In genomic region chr12:50296067-50296466, GRCm38 (mm10) we compare ENCODE assay signal across 16 mouse cellular contexts.
DNase-seq lines count a peak whose midpoint lies in the region; ATAC-seq and TF ChIP-seq lines count a peak whose summit lies in the region.
"Had no signal": no experiment of that assay in that cellular context is flagged by ENCODE, and none has a peak within 500 bp of the region (broad histone marks: within the 10 kb centered on the region; RNA-seq: fewer than 3 reads in every experiment).

No protein-coding gene starts in this region.

- no peak overlapping the region for H3K4me2 ChIP-seq in forebrain, embryonic 13.5 days
- no peak overlapping the region for H3K4me2 ChIP-seq in midbrain, postnatal 0 days (ENCODE audit: low read depth, low read length, poor library complexity, severe bottlenecking)
- H3K4me2 ChIP-seq: embryonic facial prominence, embryonic 13.5 days; heart, embryonic 15.5 days; liver, embryonic 15.5 days; neural tube, embryonic 13.5 days had no signal

- H3K27ac ChIP-seq in layer of hippocampus, adult 2 months: peak overlapping the region; percentile 67
- H3K27ac ChIP-seq in forebrain, embryonic 13.5 days: peak overlapping the region; percentile 72; the same call in 1 of the 2 replicates
- no peak overlapping the region for H3K27ac ChIP-seq in midbrain, postnatal 0 days (ENCODE audit: low read depth, low read length)
- H3K27ac ChIP-seq: embryonic facial prominence, embryonic 13.5 days; heart, embryonic 15.5 days; liver, embryonic 15.5 days; neural tube, embryonic 13.5 days had no signal

- H3K9me3 ChIP-seq in forebrain, embryonic 13.5 days (replicated peaks): no peaks in the 10 kb centered on the region
- H3K9me3 ChIP-seq in midbrain, postnatal 0 days (ENCODE audit: low read length): no peaks in the 10 kb centered on the region
- H3K9me3 ChIP-seq: embryonic facial prominence, embryonic 13.5 days; heart, embryonic 15.5 days; liver, embryonic 15.5 days; neural tube, embryonic 13.5 days had no signal

- no peak for DNase-seq in layer of hippocampus, adult 2 months (ENCODE audit: low spot score in 2 of 2)
- no peak for DNase-seq in layer of hippocampus, adult 18-20 months (ENCODE audit: low spot score in 2 of 2)
- peak; percentile 10 for DNase-seq in brain, adult 2 months (ENCODE audit: low read depth, low spot score)
- DNase-seq in midbrain, postnatal 0 days (ENCODE audit: low spot score): peak; percentile 15
- DNase-seq in thymus, postnatal 25 days: no peak
- DNase-seq in gastrocnemius, postnatal 4 days (ENCODE audit: low spot score in 2 of 2): no peak
- DNase-seq: adrenal gland, adult 2 months; cerebellum, adult 9-10 months; gastrocnemius, postnatal 14 days had no signal

- ATAC-seq in forebrain, embryonic 13.5 days: peak; percentile 57; the same call in 1 of the 2 replicates
- ATAC-seq in midbrain, postnatal 0 days (ENCODE audit: low FRiP score): no peak
- ATAC-seq: intestine, embryonic 16.5 days; lung, postnatal 0 days had no signal

- no peaks in the 10 kb centered on the region for H3K27me3 ChIP-seq in forebrain, embryonic 13.5 days
- H3K27me3 ChIP-seq in midbrain, postnatal 0 days (ENCODE audit: insufficient read depth, low read length): no peaks in the 10 kb centered on the region
- H3K27me3 ChIP-seq: embryonic facial prominence, embryonic 13.5 days; heart, embryonic 15.5 days; liver, embryonic 15.5 days; neural tube, embryonic 13.5 days had no signal

- no peak overlapping the region for H3K9ac ChIP-seq in forebrain, embryonic 13.5 days
- no peak overlapping the region for H3K9ac ChIP-seq in midbrain, postnatal 0 days (replicated peaks; ENCODE audit: low read length, poor library complexity, severe bottlenecking)
- H3K9ac ChIP-seq: embryonic facial prominence, embryonic 13.5 days; heart, embryonic 15.5 days; liver, embryonic 15.5 days; neural tube, embryonic 13.5 days had no signal

- peaks cover 37% of the 10 kb centered on the region for H3K4me1 ChIP-seq in forebrain, embryonic 13.5 days
- H3K4me1 ChIP-seq in midbrain, postnatal 0 days (ENCODE audit: insufficient read depth, low read length): no peaks in the 10 kb centered on the region
- H3K4me1 ChIP-seq: embryonic facial prominence, embryonic 13.5 days; heart, embryonic 15.5 days; liver, embryonic 15.5 days had no signal

- 33% methylated on average over 2 of the region's 2 CpGs for WGBS in forebrain, embryonic 13.5 days
- WGBS in midbrain, postnatal 0 days: 57% methylated on average over 2 of the region's 2 CpGs

- H3K36me3 ChIP-seq in forebrain, embryonic 13.5 days (ENCODE audit: poor library complexity, severe bottlenecking): no peaks in the 10 kb centered on the region
- no peaks in the 10 kb centered on the region for H3K36me3 ChIP-seq in midbrain, postnatal 0 days (ENCODE audit: insufficient read depth, low read length)
- H3K36me3 ChIP-seq: embryonic facial prominence, embryonic 13.5 days; heart, embryonic 15.5 days; liver, embryonic 15.5 days; neural tube, embryonic 13.5 days had no signal

- TF ChIP-seq CTCF in layer of hippocampus, adult 2 months (conservative IDR thresholded peaks at IDR 0.05): peak; percentile 50
- TF ChIP-seq CTCF in midbrain, postnatal 0 days (IDR thresholded peaks at IDR 0.05): no peak; the same call in 1 of the 2 replicates

- no peak overlapping the region for H3K4me3 ChIP-seq in layer of hippocampus, adult 2 months
- H3K4me3 ChIP-seq in forebrain, embryonic 13.5 days: no peak overlapping the region
- no peak overlapping the region for H3K4me3 ChIP-seq in midbrain, postnatal 0 days (ENCODE audit: low read depth, low read length)
- H3K4me3 ChIP-seq: embryonic facial prominence, embryonic 13.5 days; heart, embryonic 15.5 days; liver, embryonic 15.5 days; neural tube, embryonic 13.5 days had no signal

Comparison
In these comparisons a context has a peak if more than half of its experiments do, and no peak if none do; other contexts are left out.
1. DNase-seq: peak in brain, adult 2 months (single experiment) and midbrain, postnatal 0 days (single experiment); none in layer of hippocampus, adult 2 months (0 of 2), layer of hippocampus, adult 18-20 months (0 of 2), thymus, postnatal 25 days (single experiment) and gastrocnemius, postnatal 4 days (0 of 2).